Mouse (Mus musculus) limb, embryonic 13.5 days (tissue): ENCODE data around the gene Gbf1. TPM values are rescaled to one million over a fixed set of nuclear protein-coding genes. Genes with fewer than 3 reads are reported as not detected.
"Not testable (repeated sequence)": the region's sequence is repeated elsewhere in the genome, so short reads cannot be mapped to it uniquely, and the experiment has no call there.

Experiments
- ATAC-seq: fragments of 200-750 bp; cut with Nextera tagmentation; 2 replicates; pipeline ENCODE4 v1.8.0; 2017; ENCODE audit warnings: low read depth, moderate number of reproducible peaks, moderate TSS enrichment; ENCODE audit not compliant: low FRiP score
- H3K27ac ChIP-seq: fragments of 300-500 bp; sonication (generic); 2 replicates; pipeline ENCODE4 v1.5.1; 2015; ENCODE audit warnings: inconsistent platforms, mild to moderate bottlenecking, moderate library complexity
- H3K27me3 ChIP-seq: fragments of 300-500 bp; sonication (generic); 2 replicates; pipeline ENCODE4 v1.6.1; 2015; ENCODE audit warnings: mild to moderate bottlenecking, inconsistent platforms
- H3K36me3 ChIP-seq: fragments of 300-500 bp; sonication (generic); 2 replicates; pipeline ENCODE4 v1.6.1; 2015; ENCODE audit warnings: inconsistent platforms, mild to moderate bottlenecking, moderate library complexity
- H3K4me1 ChIP-seq: fragments of 300-500 bp; sonication (generic); 2 replicates; pipeline ENCODE4 v1.6.1; 2015; ENCODE audit warnings: inconsistent platforms
- H3K4me2 ChIP-seq: fragments of 300-500 bp; sonication (generic); replicated peaks from 2 replicates; pipeline ENCODE4 v1.6.1; 2015; ENCODE audit warnings: inconsistent platforms, mild to moderate bottlenecking, moderate library complexity
- H3K4me3 ChIP-seq: fragments of 300-500 bp; sonication (generic); 2 replicates; pipeline ENCODE4 v1.5.1; 2015; ENCODE audit warnings: moderate library complexity, mild to moderate bottlenecking, inconsistent platforms
- H3K9ac ChIP-seq: fragments of 300-500 bp; sonication (generic); 2 replicates; pipeline ENCODE4 v1.6.1; 2015; ENCODE audit warnings: mild to moderate bottlenecking, inconsistent platforms
- H3K9me3 ChIP-seq: fragments of 300-500 bp; sonication (generic); 2 replicates; pipeline ENCODE4 v1.6.1; 2016; ENCODE audit warnings: inconsistent platforms
- WGBS: fragments of 180-500 bp; shearing (Covaris S2); methylation state at CpG from one replicate; pipeline ENCODE4 v1.1.7; 2015; 5-methylcytosine and 5-hydroxymethylcytosine counted together
- polyA plus RNA-seq: library from polyadenylated mRNA; unstranded; fragments of >200 nt; fragmentation: Nextera tagmentation; extraction: Ambion mirVana; gene quantifications from 2 replicates; pipeline ENCODE4 v1.2.1, GENCODE M21; 2015

The Gbf1 gene
- polyA plus RNA-seq, 1 experiment from 2014 or later = 73.6 TPM

- no peak for ATAC-seq
Observed at GRCm38 (mm10) chr19:46165950-46166349, 13.6 kb downstream of the Gbf1 start.

GRCm38 (mm10) chr19:46167169-46167568 lies 14.9 kb downstream of the Gbf1 start:
- H3K9me3 ChIP-seq, H3K27me3 ChIP-seq, H3K4me1 ChIP-seq, ATAC-seq, H3K27ac ChIP-seq, H3K4me2 ChIP-seq, H3K9ac ChIP-seq, H3K4me3 ChIP-seq: not testable (repeated sequence)
- H3K36me3 ChIP-seq = peaks cover 57% of the 10 kb centered on the region
- 67% methylated on average over 2 of the region's 2 CpGs for WGBS

More at GRCm38 (mm10) chr19:46165950-46166349, 13.6 kb downstream of the Gbf1 start:
- Histone ChIP-seq H3K4me1 (no peaks in the 10 kb centered on the region), H3K9me3 (no peaks in the 10 kb centered on the region), H3K4me2 (no peak overlapping the region), H3K36me3 (peaks cover 45% of the 10 kb centered on the region), H3K27ac (no peak overlapping the region), H3K9ac (no peak overlapping the region), H3K27me3 (no peaks in the 10 kb centered on the region), H3K4me3 (no peak overlapping the region)
- WGBS = 92% methylated on average over 3 of the region's 3 CpGs

- Histone ChIP-seq H3K9ac (no peak overlapping the region), H3K36me3 (peaks cover 43% of the 10 kb centered on the region), H3K4me1 (no peaks in the 10 kb centered on the region), H3K27me3 (no peaks in the 10 kb centered on the region), H3K4me3 (no peak overlapping the region), H3K4me2 (no peak overlapping the region), H3K9me3 (no peaks in the 10 kb centered on the region), H3K27ac (no peak overlapping the region)
- WGBS = 89% methylated on average over 3 of the region's 3 CpGs
- no peak for ATAC-seq
Observed at GRCm38 (mm10) chr19:46169396-46169795, 17.1 kb downstream of the Gbf1 start.

- Histone ChIP-seq H3K9me3 (no peaks in the 10 kb centered on the region), H3K4me3 (no peak overlapping the region), H3K27me3 (no peaks in the 10 kb centered on the region), H3K9ac (no peak overlapping the region), H3K36me3 (peaks cover 38% of the 10 kb centered on the region), H3K4me2 (no peak overlapping the region), H3K4me1 (no peaks in the 10 kb centered on the region), H3K27ac (no peak overlapping the region)
- WGBS = 64% methylated on average over 1 of the region's 1 CpGs
- ATAC-seq = no peak
Observed at GRCm38 (mm10) chr19:46169913-46170312, 17.6 kb downstream of the Gbf1 start.

GRCm38 (mm10) chr19:46172541-46172940 lies 20.2 kb downstream of the Gbf1 start:
- H3K4me2 ChIP-seq = no peak overlapping the region
- H3K36me3 ChIP-seq = peaks cover 17% of the 10 kb centered on the region
- H3K4me3 ChIP-seq = no peak overlapping the region
- 0 out of 2 replicates have a peak, but pooled peaks cover 4% of the 10 kb centered on the region for H3K4me1 ChIP-seq
- no peak overlapping the region for H3K27ac ChIP-seq
- 74% methylated on average over 5 of the region's 5 CpGs for WGBS
- ATAC-seq = no peak
- H3K27me3 ChIP-seq = no peaks in the 10 kb centered on the region
- H3K9ac ChIP-seq = no peak overlapping the region
- H3K9me3 ChIP-seq = no peaks in the 10 kb centered on the region

GRCm38 (mm10) chr19:46175173-46175572 lies 22.9 kb downstream of the Gbf1 start:
- Histone ChIP-seq H3K4me2 (no peak overlapping the region), H3K27me3 (no peaks in the 10 kb centered on the region), H3K4me3 (no peak overlapping the region), H3K36me3 (peaks cover 19% of the 10 kb centered on the region), H3K4me1 (0 out of 2 replicates have a peak, but pooled peaks cover 4% of the 10 kb centered on the region), H3K27ac (no peak overlapping the region), H3K9me3 (no peaks in the 10 kb centered on the region), H3K9ac (no peak overlapping the region)
- ATAC-seq = no peak

GRCm38 (mm10) chr19:46177046-46177445 lies 24.7 kb downstream of the Gbf1 start:
- H3K4me2 ChIP-seq = no peak overlapping the region
- no peaks in the 10 kb centered on the region for H3K9me3 ChIP-seq
- H3K4me3 ChIP-seq = no peak overlapping the region
- 54% methylated on average over 5 of the region's 5 CpGs for WGBS
- no peaks in the 10 kb centered on the region for H3K27me3 ChIP-seq
- H3K27ac ChIP-seq = no peak overlapping the region
- 0 out of 2 replicates have a peak, but pooled peaks cover 4% of the 10 kb centered on the region for H3K4me1 ChIP-seq
- no peak for ATAC-seq
- no peak overlapping the region for H3K9ac ChIP-seq
- H3K36me3 ChIP-seq = peaks cover 6% of the 10 kb centered on the region

- Histone ChIP-seq H3K4me3 (no peak overlapping the region), H3K27me3 (no peaks in the 10 kb centered on the region), H3K9me3 (no peaks in the 10 kb centered on the region), H3K4me2 (no peak overlapping the region), H3K27ac (no peak overlapping the region), H3K9ac (no peak overlapping the region), H3K36me3 (peaks cover 13% of the 10 kb centered on the region), H3K4me1 (0 out of 2 replicates have a peak, but pooled peaks cover 4% of the 10 kb centered on the region)
- WGBS = 95% methylated on average over 2 of the region's 2 CpGs
- ATAC-seq = no peak
Observed at GRCm38 (mm10) chr19:46180274-46180673, 28.0 kb downstream of the Gbf1 start.

- Histone ChIP-seq H3K9me3 (no peaks in the 10 kb centered on the region), H3K4me1 (no peaks in the 10 kb centered on the region), H3K9ac (no peak overlapping the region), H3K27ac (no peak overlapping the region), H3K4me3 (no peak overlapping the region), H3K4me2 (no peak overlapping the region), H3K36me3 (peaks cover 13% of the 10 kb centered on the region), H3K27me3 (no peaks in the 10 kb centered on the region)
- ATAC-seq = no peak
- WGBS = 91% methylated on average over 3 of the region's 3 CpGs
Observed at GRCm38 (mm10) chr19:46182241-46182640, 29.9 kb downstream of the Gbf1 start.

GRCm38 (mm10) chr19:46186611-46187010 lies 34.3 kb downstream of the Gbf1 start:
- Histone ChIP-seq H3K4me1 (0 out of 2 replicates have a peak, but pooled peaks cover 5% of the 10 kb centered on the region), H3K4me2 (no peak overlapping the region), H3K9ac (no peak overlapping the region), H3K27ac (no peak overlapping the region), H3K27me3 (no peaks in the 10 kb centered on the region), H3K4me3 (no peak overlapping the region), H3K9me3 (no peaks in the 10 kb centered on the region), H3K36me3 (peaks cover 8% of the 10 kb centered on the region)
- 0 out of 2 replicates have a peak, but pooled peaks have one; percentile 36 for ATAC-seq
- WGBS = 48% methylated on average over 3 of the region's 3 CpGs

- Histone ChIP-seq H3K4me1 (0 out of 2 replicates have a peak, but pooled peaks cover 5% of the 10 kb centered on the region), H3K27me3 (no peaks in the 10 kb centered on the region), H3K9ac (no peak overlapping the region), H3K27ac (no peak overlapping the region), H3K4me3 (no peak overlapping the region), H3K4me2 (no peak overlapping the region), H3K9me3 (no peaks in the 10 kb centered on the region), H3K36me3 (peaks cover 8% of the 10 kb centered on the region)
- whole genome bisulfite sequencing = 64% methylated on average over 2 of the region's 2 CpGs
- ATAC-seq = no peak
Observed at GRCm38 (mm10) chr19:46187203-46187602, 34.9 kb downstream of the Gbf1 start.

GRCm38 (mm10) chr19:46198293-46198692 lies 46.0 kb downstream of the Gbf1 start:
- H3K27ac ChIP-seq = no peak overlapping the region
- H3K4me2 ChIP-seq = no peak overlapping the region
- H3K27me3 ChIP-seq = no peaks in the 10 kb centered on the region
- WGBS = 89% methylated on average over 3 of the region's 3 CpGs
- H3K36me3 ChIP-seq = no peaks in the 10 kb centered on the region
- H3K9ac ChIP-seq = no peak overlapping the region
- no peak for ATAC-seq
- H3K9me3 ChIP-seq = no peaks in the 10 kb centered on the region
- H3K4me1 ChIP-seq = no peaks in the 10 kb centered on the region
- H3K4me3 ChIP-seq = no peak overlapping the region

- Histone ChIP-seq H3K27ac (no peak overlapping the region), H3K27me3 (no peaks in the 10 kb centered on the region), H3K36me3 (no peaks in the 10 kb centered on the region), H3K9me3 (no peaks in the 10 kb centered on the region), H3K4me2 (no peak overlapping the region), H3K4me1 (no peaks in the 10 kb centered on the region), H3K9ac (no peak overlapping the region), H3K4me3 (no peak overlapping the region)
- ATAC-seq = no peak
- 79% methylated on average over 5 of the region's 5 CpGs for WGBS
Observed at GRCm38 (mm10) chr19:46198891-46199290, 46.6 kb downstream of the Gbf1 start.
